Mouse (Mus musculus): ENCODE results near the gene Tulp4. TPM values are rescaled to one million over a fixed set of nuclear protein-coding genes. Genes with fewer than 3 reads are reported as not detected.

Gene Tulp4
- polyA plus RNA-seq, 1 experiment from 2014 or later: 177 TPM

- H3K9ac ChIP-seq: no peak overlapping the region
- no peak for DNase-seq (ENCODE audit: low spot score)
- 93% methylated on average over 6 of the region's 6 CpGs for whole genome bisulfite sequencing
- no peak overlapping the region for H3K4me3 ChIP-seq (replicated peaks; ENCODE audit: low read length)
- ATAC-seq (ENCODE audit: low FRiP score): no peak
- H3K4me1 ChIP-seq (replicated peaks; ENCODE audit: control insufficient read depth, insufficient read depth, low read length): no peaks in the 10 kb centered on the region
- H3K9me3 ChIP-seq (ENCODE audit: control insufficient read depth, low read length): no peaks in the 10 kb centered on the region
- no peak overlapping the region for H3K4me2 ChIP-seq (replicated peaks)
- H3K27me3 ChIP-seq (ENCODE audit: control insufficient read depth, insufficient read depth, low read length): no peaks in the 10 kb centered on the region
- H3K36me3 ChIP-seq (replicated peaks; ENCODE audit: control insufficient read depth, insufficient read depth): peaks cover 14% of the 10 kb centered on the region; the same call in 1 of the 2 replicates
- H3K27ac ChIP-seq: no peak overlapping the region
Measured at GRCm38 (mm10) chr17:6091604-6092003, 14.6 kb upstream of the Tulp4 start.

- H3K9ac ChIP-seq: no peak overlapping the region
- H3K27ac ChIP-seq: no peak overlapping the region
- no peaks in the 10 kb centered on the region for H3K36me3 ChIP-seq (replicated peaks; ENCODE audit: control insufficient read depth, insufficient read depth)
- no peaks in the 10 kb centered on the region for H3K4me1 ChIP-seq (replicated peaks; ENCODE audit: control insufficient read depth, insufficient read depth, low read length)
- ATAC-seq (ENCODE audit: low FRiP score): no peak
- DNase-seq (ENCODE audit: low spot score): no peak
- H3K4me2 ChIP-seq (replicated peaks): no peak overlapping the region
- H3K4me3 ChIP-seq (replicated peaks; ENCODE audit: low read length): no peak overlapping the region
- H3K27me3 ChIP-seq (ENCODE audit: control insufficient read depth, insufficient read depth, low read length): no peaks in the 10 kb centered on the region
- H3K9me3 ChIP-seq (ENCODE audit: control insufficient read depth, low read length): no peaks in the 10 kb centered on the region
Measured at GRCm38 (mm10) chr17:6095579-6095978, 10.7 kb upstream of the Tulp4 start.

- no peaks in the 10 kb centered on the region for H3K36me3 ChIP-seq (replicated peaks; ENCODE audit: control insufficient read depth, insufficient read depth)
- no peaks in the 10 kb centered on the region for H3K27me3 ChIP-seq (ENCODE audit: control insufficient read depth, insufficient read depth, low read length)
- H3K9me3 ChIP-seq (ENCODE audit: control insufficient read depth, low read length): no peaks in the 10 kb centered on the region
- WGBS: 26% methylated on average over 4 of the region's 4 CpGs
- no peak overlapping the region for H3K4me3 ChIP-seq (replicated peaks; ENCODE audit: low read length)
- DNase-seq (ENCODE audit: low spot score) (peak; percentile 78), ATAC-seq (ENCODE audit: low FRiP score) (no peak)
- H3K27ac ChIP-seq: no peak overlapping the region
- no peak overlapping the region for H3K9ac ChIP-seq
- no peak overlapping the region for H3K4me2 ChIP-seq (replicated peaks)
- no peaks in the 10 kb centered on the region for H3K4me1 ChIP-seq (replicated peaks; ENCODE audit: control insufficient read depth, insufficient read depth, low read length)
Measured at GRCm38 (mm10) chr17:6097884-6098283, 8.4 kb upstream of the Tulp4 start.

GRCm38 (mm10) chr17:6102287-6102686 lies 4.0 kb upstream of the Tulp4 start:
- Histone ChIP-seq H3K36me3 (replicated peaks; ENCODE audit: control insufficient read depth, insufficient read depth) (no peaks in the 10 kb centered on the region), H3K4me3 (replicated peaks; ENCODE audit: low read length) (no peak overlapping the region)
- WGBS: 88% methylated on average over 3 of the region's 3 CpGs

GRCm38 (mm10) chr17:6103566-6103965 lies 2.7 kb upstream of the Tulp4 start:
- Histone ChIP-seq H3K27ac (no peak overlapping the region), H3K9me3 (ENCODE audit: control insufficient read depth, low read length) (no peaks in the 10 kb centered on the region), H3K4me2 (replicated peaks) (no peak overlapping the region), H3K4me1 (replicated peaks; ENCODE audit: control insufficient read depth, insufficient read depth, low read length) (peaks cover 8% of the 10 kb centered on the region), H3K36me3 (replicated peaks; ENCODE audit: control insufficient read depth, insufficient read depth) (no peaks in the 10 kb centered on the region), H3K27me3 (ENCODE audit: control insufficient read depth, insufficient read depth, low read length) (no peaks in the 10 kb centered on the region), H3K4me3 (replicated peaks; ENCODE audit: low read length) (no peak overlapping the region), H3K9ac (no peak overlapping the region)
- DNase-seq (ENCODE audit: low spot score): no peak
- 86% methylated on average over 6 of the region's 6 CpGs for WGBS
- no peak for ATAC-seq (ENCODE audit: low FRiP score)

More at GRCm38 (mm10) chr17:6102287-6102686, 4.0 kb upstream of the Tulp4 start:
- Histone ChIP-seq H3K4me2 (replicated peaks) (no peak overlapping the region), H3K9ac (no peak overlapping the region), H3K27me3 (ENCODE audit: control insufficient read depth, insufficient read depth, low read length) (no peaks in the 10 kb centered on the region), H3K4me1 (replicated peaks; ENCODE audit: control insufficient read depth, insufficient read depth, low read length) (no peaks in the 10 kb centered on the region; the same call in 1 of the 2 replicates), H3K9me3 (ENCODE audit: control insufficient read depth, low read length) (no peaks in the 10 kb centered on the region), H3K27ac (no peak overlapping the region)
- ATAC-seq (ENCODE audit: low FRiP score) (no peak), DNase-seq (ENCODE audit: low spot score) (no peak)

GRCm38 (mm10) chr17:6107015-6107601 lies 871 bp downstream of the Tulp4 start:
- Histone ChIP-seq H3K4me3 (replicated peaks; ENCODE audit: low read length) (peak overlapping the region; percentile 61), H3K36me3 (replicated peaks; ENCODE audit: control insufficient read depth, insufficient read depth) (no peaks in the 10 kb centered on the region), H3K27ac (peak overlapping the region; percentile 97), H3K4me1 (replicated peaks; ENCODE audit: control insufficient read depth, insufficient read depth, low read length) (peaks cover 22% of the 10 kb centered on the region), H3K9me3 (ENCODE audit: control insufficient read depth, low read length) (no peaks in the 10 kb centered on the region), H3K4me2 (replicated peaks) (peak overlapping the region; percentile 83), H3K27me3 (ENCODE audit: control insufficient read depth, insufficient read depth, low read length) (no peaks in the 10 kb centered on the region), H3K9ac (peak overlapping the region; percentile 92)
- 0% methylated on average over 39 of the region's 50 CpGs for WGBS
- ATAC-seq (ENCODE audit: low FRiP score): peak; percentile 3; the same call in 1 of the 2 replicates
- DNase-seq (ENCODE audit: low spot score): peak; percentile 59

- ATAC-seq (ENCODE audit: low FRiP score) (no peak), DNase-seq (ENCODE audit: low spot score) (no peak)
Measured at GRCm38 (mm10) chr17:6108175-6108574, 1.9 kb downstream of the Tulp4 start.

GRCm38 (mm10) chr17:6110956-6111355 lies 4.7 kb downstream of the Tulp4 start:
- ATAC-seq (ENCODE audit: low FRiP score) (no peak), DNase-seq (ENCODE audit: low spot score) (no peak)
- Histone ChIP-seq H3K4me1 (replicated peaks; ENCODE audit: control insufficient read depth, insufficient read depth, low read length) (peaks cover 22% of the 10 kb centered on the region), H3K9ac (no peak overlapping the region), H3K36me3 (replicated peaks; ENCODE audit: control insufficient read depth, insufficient read depth) (peaks cover 17% of the 10 kb centered on the region; the same call in 1 of the 2 replicates), H3K4me3 (replicated peaks; ENCODE audit: low read length) (no peak overlapping the region), H3K27me3 (ENCODE audit: control insufficient read depth, insufficient read depth, low read length) (no peaks in the 10 kb centered on the region), H3K27ac (no peak overlapping the region), H3K9me3 (ENCODE audit: control insufficient read depth, low read length) (no peaks in the 10 kb centered on the region), H3K4me2 (replicated peaks) (no peak overlapping the region)
- 81% methylated on average over 3 of the region's 3 CpGs for WGBS

More at GRCm38 (mm10) chr17:6108175-6108574, 1.9 kb downstream of the Tulp4 start:
- 49% methylated on average over 7 of the region's 7 CpGs for WGBS
- H3K4me2 ChIP-seq (replicated peaks): peak overlapping the region; percentile 83
- peak overlapping the region; percentile 61 for H3K4me3 ChIP-seq (replicated peaks; ENCODE audit: low read length)
- no peaks in the 10 kb centered on the region for H3K36me3 ChIP-seq (replicated peaks; ENCODE audit: control insufficient read depth, insufficient read depth)
- H3K27me3 ChIP-seq (ENCODE audit: control insufficient read depth, insufficient read depth, low read length): no peaks in the 10 kb centered on the region
- no peaks in the 10 kb centered on the region for H3K9me3 ChIP-seq (ENCODE audit: control insufficient read depth, low read length)
- peaks cover 22% of the 10 kb centered on the region for H3K4me1 ChIP-seq (replicated peaks; ENCODE audit: control insufficient read depth, insufficient read depth, low read length)
- H3K9ac ChIP-seq: peak overlapping the region; percentile 92
- peak overlapping the region; percentile 97 for H3K27ac ChIP-seq

- Histone ChIP-seq H3K4me3 (replicated peaks; ENCODE audit: low read length) (no peak overlapping the region), H3K27me3 (ENCODE audit: control insufficient read depth, insufficient read depth, low read length) (no peaks in the 10 kb centered on the region), H3K27ac (no peak overlapping the region), H3K4me1 (replicated peaks; ENCODE audit: control insufficient read depth, insufficient read depth, low read length) (peaks cover 22% of the 10 kb centered on the region), H3K36me3 (replicated peaks; ENCODE audit: control insufficient read depth, insufficient read depth) (peaks cover 19% of the 10 kb centered on the region; the same call in 1 of the 2 replicates), H3K9ac (no peak overlapping the region), H3K4me2 (replicated peaks) (no peak overlapping the region), H3K9me3 (ENCODE audit: control insufficient read depth, low read length) (no peaks in the 10 kb centered on the region)
- DNase-seq (ENCODE audit: low spot score): no peak
- WGBS: 91% methylated on average over 6 of the region's 6 CpGs
- no peak for ATAC-seq (ENCODE audit: low FRiP score)
Measured at GRCm38 (mm10) chr17:6113653-6114052, 7.4 kb downstream of the Tulp4 start.

Measured in hindbrain, embryonic 14.5 days (tissue).